Mouse (Mus musculus) erythroblast, embryonic 14.5 days (primary cell): ENCODE results near the gene Prkce. TPM values are rescaled to one million over a fixed set of nuclear protein-coding genes. Genes with fewer than 3 reads are reported as not detected.

Experiments
- H3K27me3 ChIP-seq: 2 replicates; pipeline ENCODE4 v1.6.1; 2012; ENCODE audit warnings: inconsistent platforms; ENCODE audit not compliant: control insufficient read depth
- H3K36me3 ChIP-seq: 2 replicates; pipeline ENCODE4 v1.6.1; 2012; ENCODE audit warnings: mild to moderate bottlenecking, inconsistent platforms; ENCODE audit not compliant: control insufficient read depth
- H3K4me1 ChIP-seq: 2 replicates; pipeline ENCODE4 v1.6.1; 2012; ENCODE audit warnings: inconsistent platforms; ENCODE audit not compliant: control insufficient read depth
- H3K4me3 ChIP-seq: replicated peaks from 2 replicates; pipeline ENCODE3; 2012; ENCODE audit warnings: moderate library complexity, mild to moderate bottlenecking, inconsistent platforms
- H3K9me3 ChIP-seq: 2 replicates; pipeline ENCODE4 v1.6.1; 2012; ENCODE audit warnings: low read length, inconsistent platforms, mixed read lengths; ENCODE audit not compliant: control insufficient read depth
- GATA1 ChIP-seq: IDR thresholded peaks from 2 replicates; pipeline ENCODE4 v1.6.1; 2012; ENCODE audit warnings: low read length, inconsistent platforms, mixed read lengths
- TAL1 ChIP-seq: IDR thresholded peaks from 3 replicates; pipeline ENCODE4 v1.6.1; 2012; ENCODE audit warnings: low read length, inconsistent platforms, mixed read lengths
- polyA plus RNA-seq: library from polyadenylated mRNA; stranded (reverse); fragments of >175 nt; gene quantifications from 2 replicates; pipeline ENCODE4 v1.2.3, GENCODE M21; 2012

The Prkce gene
- polyA plus RNA-seq, 1 experiment = 0.04 TPM

GRCm38 (mm10) chr17:86337076-86337475, 169.5 kb downstream of the Prkce start:
- Histone ChIP-seq H3K4me3 (no peak overlapping the region), H3K4me1 (no peaks in the 10 kb centered on the region; the same call in 1 of the 2 replicates), H3K9me3 (no peaks in the 10 kb centered on the region), H3K27me3 (no peaks in the 10 kb centered on the region), H3K36me3 (no peaks in the 10 kb centered on the region)
- TF ChIP-seq GATA1 = no peak
- no peak for TF ChIP-seq TAL1

- no peaks in the 10 kb centered on the region for H3K27me3 ChIP-seq
- no peaks in the 10 kb centered on the region for H3K36me3 ChIP-seq
- no peaks in the 10 kb centered on the region; the same call in 1 of the 2 replicates for H3K4me1 ChIP-seq
- TF ChIP-seq GATA1 (no peak), TAL1 (no peak)
- H3K4me3 ChIP-seq = no peak overlapping the region
- no peaks in the 10 kb centered on the region for H3K9me3 ChIP-seq
Observed at GRCm38 (mm10) chr17:86338328-86338727, 170.7 kb downstream of the Prkce start.

GRCm38 (mm10) chr17:86344032-86344431, 176.4 kb downstream of the Prkce start:
- Histone ChIP-seq H3K9me3 (no peaks in the 10 kb centered on the region), H3K4me3 (no peak overlapping the region), H3K4me1 (no peaks in the 10 kb centered on the region), H3K36me3 (no peaks in the 10 kb centered on the region), H3K27me3 (no peaks in the 10 kb centered on the region)
- TF ChIP-seq GATA1 (no peak), TAL1 (no peak)

GRCm38 (mm10) chr17:86345234-86346005, 177.8 kb downstream of the Prkce start:
- Histone ChIP-seq H3K4me3 (no peak overlapping the region), H3K27me3 (no peaks in the 10 kb centered on the region), H3K4me1 (no peaks in the 10 kb centered on the region), H3K36me3 (no peaks in the 10 kb centered on the region), H3K9me3 (no peaks in the 10 kb centered on the region)
- TF ChIP-seq GATA1 = no peak
- TF ChIP-seq TAL1 = no peak

GRCm38 (mm10) chr17:86350236-86350635, 182.7 kb downstream of the Prkce start:
- H3K27me3 ChIP-seq = no peaks in the 10 kb centered on the region
- no peaks in the 10 kb centered on the region for H3K9me3 ChIP-seq
- no peaks in the 10 kb centered on the region for H3K4me1 ChIP-seq
- H3K36me3 ChIP-seq = no peaks in the 10 kb centered on the region
- TF ChIP-seq TAL1 = no peak
- no peak overlapping the region for H3K4me3 ChIP-seq

GRCm38 (mm10) chr17:86350791-86351261, 183.2 kb downstream of the Prkce start:
- Histone ChIP-seq H3K27me3 (no peaks in the 10 kb centered on the region), H3K9me3 (no peaks in the 10 kb centered on the region), H3K36me3 (no peaks in the 10 kb centered on the region), H3K4me3 (no peak overlapping the region), H3K4me1 (no peaks in the 10 kb centered on the region)
- TF ChIP-seq TAL1 (no peak), GATA1 (no peak)

GRCm38 (mm10) chr17:86351282-86351681, 183.7 kb downstream of the Prkce start:
- no peaks in the 10 kb centered on the region for H3K4me1 ChIP-seq
- no peaks in the 10 kb centered on the region for H3K9me3 ChIP-seq
- H3K27me3 ChIP-seq = no peaks in the 10 kb centered on the region
- TF ChIP-seq TAL1 (no peak), GATA1 (no peak)
- no peaks in the 10 kb centered on the region for H3K36me3 ChIP-seq
- no peak overlapping the region for H3K4me3 ChIP-seq

- Histone ChIP-seq H3K36me3 (no peaks in the 10 kb centered on the region), H3K27me3 (no peaks in the 10 kb centered on the region), H3K4me3 (no peak overlapping the region), H3K4me1 (no peaks in the 10 kb centered on the region), H3K9me3 (no peaks in the 10 kb centered on the region)
- no peak for TF ChIP-seq GATA1
- TF ChIP-seq TAL1 = no peak
Observed at GRCm38 (mm10) chr17:86352247-86353037, 184.9 kb downstream of the Prkce start.

- H3K36me3 ChIP-seq = no peaks in the 10 kb centered on the region
- H3K9me3 ChIP-seq = no peaks in the 10 kb centered on the region
- no peak for TF ChIP-seq GATA1
- no peak for TF ChIP-seq TAL1
- H3K27me3 ChIP-seq = no peaks in the 10 kb centered on the region
- H3K4me3 ChIP-seq = no peak overlapping the region
- no peaks in the 10 kb centered on the region for H3K4me1 ChIP-seq
Observed at GRCm38 (mm10) chr17:86353679-86354078, 186.1 kb downstream of the Prkce start.
